Mouse (Mus musculus): ENCODE data around the gene Ube2dnl2. TPM values are rescaled to one million over a fixed set of nuclear protein-coding genes. Genes with fewer than 3 reads are reported as not detected.

Ube2dnl2 gene
- polyA plus RNA-seq (2021) = not detected

DNA sequence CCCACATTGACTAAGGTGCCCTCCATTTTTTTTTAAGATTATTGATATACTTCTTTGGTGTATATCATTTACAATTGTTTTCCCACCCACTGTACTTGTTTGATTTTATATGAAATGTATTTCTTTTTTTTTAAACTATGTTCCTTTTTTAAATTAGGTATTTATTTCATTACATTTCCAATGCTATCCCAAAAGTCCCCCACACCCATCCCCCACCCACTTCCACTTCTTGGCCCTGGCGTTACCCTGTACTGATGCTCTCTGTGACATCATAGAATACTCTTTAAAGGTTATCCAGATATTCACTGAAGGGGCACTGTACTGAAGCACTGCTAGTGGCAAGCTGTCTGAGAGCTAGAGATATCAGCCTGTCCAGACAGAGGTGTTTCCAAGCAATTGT, at the start of gene Ube2dnl2:
Gene Ube2dnl2 (plus strand): TSS at position 301 of the 400 bp plus-strand sequence.
- ChIA-PET CTCF (no interaction called here), POLR2A (no interaction called here)
- H3K27me3 ChIP-seq = peaks cover 2% of the 10 kb centered on the region
- in situ Hi-C loops (cut with MboI; ENCODE audit: low pct_unique_long_range_greater_than_20kb) = no loop called here
- no peak for TF ChIP-seq CTCF (IDR thresholded peaks at IDR 0.05)
- ATAC-seq (no peak), DNase-seq (ENCODE audit: low read depth, low spot score) (no peak)

DNA sequence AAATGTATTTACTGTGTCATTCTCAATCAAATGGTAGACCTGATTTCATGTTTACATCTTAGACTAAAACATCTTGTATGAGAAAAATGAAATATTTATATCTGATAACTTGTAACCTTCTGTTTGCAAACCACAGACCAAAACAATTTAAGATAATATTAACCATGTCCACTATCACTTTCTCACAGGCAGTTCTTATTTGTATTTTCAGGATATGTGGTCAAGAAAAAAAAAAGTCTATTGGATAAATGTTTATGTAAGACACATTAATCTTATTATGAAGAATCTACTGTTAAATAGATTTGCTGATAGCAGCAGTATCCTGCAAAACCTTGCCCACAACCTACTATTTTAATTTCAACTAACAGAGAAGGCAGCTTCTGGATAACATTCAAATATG, 11.9 kb upstream of the Ube2dnl2 start:
- ATAC-seq (no peak), DNase-seq (ENCODE audit: low read depth, low spot score) (no peak)
- ChIA-PET CTCF (no interaction called here), POLR2A (no interaction called here)
- in situ Hi-C loops (cut with MboI; ENCODE audit: low pct_unique_long_range_greater_than_20kb) = no loop called here
- TF ChIP-seq CTCF (IDR thresholded peaks at IDR 0.05) = no peak
- H3K27me3 ChIP-seq = peaks cover 10% of the 10 kb centered on the region

DNA sequence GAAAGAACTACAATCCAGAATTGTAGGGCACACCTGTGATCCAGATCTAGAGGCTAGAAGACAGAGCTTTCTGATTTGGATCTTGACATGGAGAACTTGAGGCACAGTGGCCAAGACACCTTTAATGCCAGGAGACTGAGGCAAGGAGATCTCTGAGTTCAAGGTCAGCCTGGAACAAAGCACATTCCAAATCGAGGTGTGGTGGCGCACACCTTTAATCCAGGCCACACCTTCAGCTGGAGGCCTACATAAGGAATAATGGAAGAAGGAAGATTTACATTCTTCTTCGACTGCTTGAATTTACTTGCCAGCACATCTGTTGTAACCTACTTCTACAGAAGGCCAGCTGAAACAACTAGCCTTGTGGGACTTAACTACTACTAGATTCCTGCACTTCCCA, 9.9 kb upstream of the Ube2dnl2 start:
- DNase-seq (ENCODE audit: low read depth, low spot score) (no peak), ATAC-seq (no peak)
- H3K27me3 ChIP-seq = peaks cover 10% of the 10 kb centered on the region
- ChIA-PET CTCF (no interaction called here), POLR2A (no interaction called here)
- no peak for TF ChIP-seq CTCF (IDR thresholded peaks at IDR 0.05)
- in situ Hi-C loops (cut with MboI; ENCODE audit: low pct_unique_long_range_greater_than_20kb) = no loop called here

DNA sequence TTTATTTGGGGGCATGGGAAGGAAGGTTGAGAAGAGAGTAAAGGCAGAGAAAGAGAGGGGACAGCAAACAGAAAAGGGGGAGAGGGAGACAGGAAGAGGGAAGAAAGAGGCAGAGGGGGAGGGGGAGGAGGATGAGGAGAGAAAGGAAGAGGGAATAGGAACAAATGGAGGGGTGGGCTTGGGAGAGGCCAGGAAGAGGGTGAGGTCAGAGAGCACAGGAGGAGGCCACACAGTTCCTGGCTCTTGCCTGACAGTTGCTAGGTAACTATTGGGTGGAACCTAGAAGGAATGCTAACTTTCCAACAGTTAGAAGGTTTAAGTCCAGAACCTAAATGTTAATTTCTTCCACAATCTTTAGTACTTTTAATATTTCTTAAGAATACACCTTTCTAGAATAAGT, 4.0 kb upstream of the Ube2dnl2 start:
- DNase-seq (ENCODE audit: low read depth, low spot score) (no peak), ATAC-seq (no peak)
- POLR2A ChIA-PET = no interaction called here
- peaks cover 2% of the 10 kb centered on the region for H3K27me3 ChIP-seq
- CTCF ChIA-PET = no interaction called here
- TF ChIP-seq CTCF (IDR thresholded peaks at IDR 0.05) = no peak
- in situ Hi-C loops (cut with MboI; ENCODE audit: low pct_unique_long_range_greater_than_20kb) = no loop called here

DNA sequence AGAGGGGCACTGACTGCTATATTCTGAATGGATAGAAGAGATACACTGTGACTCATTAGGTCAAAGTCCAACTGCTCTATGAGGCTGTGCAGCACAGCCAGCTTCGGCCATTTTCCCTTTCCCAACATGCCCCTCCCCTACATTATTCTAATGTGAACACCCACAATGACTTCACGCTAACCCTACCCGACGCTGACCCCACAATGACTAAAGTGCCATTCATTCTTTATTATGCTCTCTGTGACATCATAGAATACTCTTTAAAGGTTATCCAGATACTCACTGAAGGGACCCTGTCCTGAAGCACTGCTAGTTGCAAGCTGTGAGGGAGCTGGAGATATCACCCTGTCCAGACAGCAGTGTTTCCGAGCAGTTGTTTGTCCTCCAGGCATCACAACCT, 2.7 kb upstream of the Ube2dnl2 start, which contains the start of gene Ube2dnl1:
Gene Ube2dnl1 (plus strand): TSS at position 301 of the 400 bp plus-strand sequence.
- no peak for ATAC-seq

DNA sequence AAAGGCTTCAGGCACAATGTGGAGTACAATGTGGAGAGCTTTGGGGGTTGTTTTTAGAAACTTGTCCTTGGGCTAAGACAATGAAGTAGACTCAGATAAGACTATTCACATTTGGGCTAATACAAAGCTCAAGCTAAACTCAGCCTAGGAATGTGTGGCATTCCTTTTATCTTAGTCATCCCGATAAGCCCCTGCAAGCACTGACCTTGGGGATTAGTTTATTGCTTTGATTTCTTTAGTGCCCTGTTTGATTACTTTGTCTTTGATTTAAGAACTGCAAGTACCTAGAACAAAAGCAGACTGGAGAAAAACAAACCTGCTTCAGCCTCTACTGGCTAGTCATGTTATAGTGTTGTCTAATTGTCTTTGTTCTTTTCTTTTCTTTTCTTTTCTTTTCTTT, 47.7 kb downstream of the Ube2dnl2 start:
- DNase-seq (ENCODE audit: low read depth, low spot score) (no peak), ATAC-seq (no peak)
- ChIA-PET POLR2A (no interaction called here), CTCF (no interaction called here)
- in situ Hi-C loops (cut with MboI; ENCODE audit: low pct_unique_long_range_greater_than_20kb) = no loop called here
- no peak for TF ChIP-seq CTCF (IDR thresholded peaks at IDR 0.05)
- H3K27me3 ChIP-seq = peaks cover 10% of the 10 kb centered on the region

More for the DNA sequence above, 2.7 kb upstream of the Ube2dnl2 start, which contains the start of gene Ube2dnl1:
- no peak for TF ChIP-seq CTCF (IDR thresholded peaks at IDR 0.05)
- DNase-seq (ENCODE audit: low read depth, low spot score) = no peak
- CTCF ChIA-PET = no interaction called here
- in situ Hi-C loops (cut with MboI; ENCODE audit: low pct_unique_long_range_greater_than_20kb) = no loop called here
- POLR2A ChIA-PET = no interaction called here
- peaks cover 2% of the 10 kb centered on the region for H3K27me3 ChIP-seq

Other genes starting within 250 kb of the Ube2dnl2 start
- not detected for gene Ube2dnl1, start 2.6 kb upstream of the Ube2dnl2 start, polyA plus RNA-seq (2021)

Data from Patski (cell line).